Mouse (Mus musculus) right cerebral cortex, postnatal 36 days (tissue): ENCODE measurements around the gene Socs7.

Experiments
- DNase-seq, 2 experiments: peaks; one replicate each; pipeline ENCODE4 v3.0.0; 2022; ENCODE audit warnings: low spot score in 2 of 2, mixed read lengths in 1 of 2

Gene Socs7

GRCm38 (mm10) chr11:97387811-97388210, 25.5 kb downstream of the Socs7 start:
- DNase-seq: no peak

- no peak for DNase-seq
Observed at GRCm38 (mm10) chr11:97389127-97389526, 26.8 kb downstream of the Socs7 start.

- no peak for DNase-seq
Observed at GRCm38 (mm10) chr11:97393658-97394057, 31.3 kb downstream of the Socs7 start.

GRCm38 (mm10) chr11:97394146-97394545, 31.8 kb downstream of the Socs7 start:
- DNase-seq: peak; percentile 74 to 82

GRCm38 (mm10) chr11:97398506-97398905, 36.2 kb downstream of the Socs7 start:
- no peak for DNase-seq

GRCm38 (mm10) chr11:97399958-97400710, 37.8 kb downstream of the Socs7 start:
- peak; percentile 75 to 81 for DNase-seq

GRCm38 (mm10) chr11:97401082-97401481, 38.7 kb downstream of the Socs7 start:
- DNase-seq: peak; percentile 69 to 76

- no peak for DNase-seq
Observed at GRCm38 (mm10) chr11:97401686-97402435, 39.5 kb downstream of the Socs7 start.

- no peak for DNase-seq
Observed at GRCm38 (mm10) chr11:97402746-97403145, 40.4 kb downstream of the Socs7 start.

- DNase-seq: no peak
Observed at GRCm38 (mm10) chr11:97403614-97404183, 41.3 kb downstream of the Socs7 start.

- DNase-seq: peak in 1 of 2 experiments; percentile 65
Observed at GRCm38 (mm10) chr11:97404184-97404760, 41.9 kb downstream of the Socs7 start.

GRCm38 (mm10) chr11:97404761-97405190, 42.4 kb downstream of the Socs7 start:
- DNase-seq: no peak

- no peak for DNase-seq
Observed at GRCm38 (mm10) chr11:97406094-97406951, 44.0 kb downstream of the Socs7 start.

- DNase-seq: no peak
Observed at GRCm38 (mm10) chr11:97407456-97407855, 45.1 kb downstream of the Socs7 start.

GRCm38 (mm10) chr11:97408171-97408570, 45.8 kb downstream of the Socs7 start:
- no peak for DNase-seq

GRCm38 (mm10) chr11:97410958-97411357, 48.6 kb downstream of the Socs7 start:
- no peak for DNase-seq

- no peak for DNase-seq
Observed at GRCm38 (mm10) chr11:97412117-97412516, 49.8 kb downstream of the Socs7 start.

GRCm38 (mm10) chr11:97412808-97413347, 50.5 kb downstream of the Socs7 start:
- no peak for DNase-seq

GRCm38 (mm10) chr11:97415330-97415711, 53.0 kb downstream of the Socs7 start, which contains the start of gene Arhgap23:
TSS of gene Arhgap23 (plus strand) at chr11:97415533.
- DNase-seq: no peak

- DNase-seq: no peak
Observed at GRCm38 (mm10) chr11:97415712-97416636, 53.6 kb downstream of the Socs7 start.
